Mouse (Mus musculus): ENCODE data around the gene Psmc1.

DNA sequence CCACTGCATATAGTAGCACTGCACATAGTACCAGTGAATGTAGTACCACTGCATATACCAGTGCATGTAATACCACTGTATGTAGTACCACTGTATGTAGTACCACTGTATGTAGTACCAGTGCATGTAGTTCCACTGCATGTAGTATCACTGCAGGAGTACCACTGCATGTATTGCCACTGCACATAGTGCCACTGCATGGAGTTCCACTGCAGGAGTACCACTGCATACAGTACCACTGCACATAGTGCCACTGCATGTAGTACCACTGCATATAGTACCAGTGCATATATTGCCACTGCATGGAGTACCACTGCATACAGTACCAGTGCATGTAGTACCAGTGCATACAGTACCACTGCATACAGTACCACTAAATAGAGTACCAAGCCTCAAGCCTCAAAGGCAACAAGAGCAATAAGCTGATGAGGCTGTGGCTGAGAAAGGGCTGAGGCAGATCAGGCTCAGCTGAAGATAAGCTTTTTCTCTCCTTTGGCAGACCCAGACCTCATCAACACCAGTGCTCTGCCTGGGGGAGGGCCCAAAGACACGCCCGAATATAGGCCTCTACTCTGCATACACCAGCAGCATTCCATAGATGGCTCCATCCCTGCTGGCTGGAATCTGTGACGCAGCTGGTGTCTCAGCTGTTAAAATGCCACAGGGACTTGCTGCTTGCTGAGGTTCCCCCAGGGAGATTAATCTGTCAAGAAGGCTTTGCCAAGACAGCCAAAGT lies 9.8 kb upstream of the Psmc1 start:
- no peak for TF ChIP-seq CTCF (IDR thresholded peaks at IDR 0.05; ENCODE audit: insufficient read depth, low read depth, low read length)
- TF ChIP-seq POLR2A (IDR thresholded peaks at IDR 0.05; ENCODE audit: insufficient read depth, low read depth, low read length): no peak

Measured in olfactory bulb, adult 2 months (tissue).